Mouse (Mus musculus): ENCODE data around the gene Gm36028.
A peak's percentile ranks its signal among the peaks of the same experiment; 100 is the strongest.

DNA sequence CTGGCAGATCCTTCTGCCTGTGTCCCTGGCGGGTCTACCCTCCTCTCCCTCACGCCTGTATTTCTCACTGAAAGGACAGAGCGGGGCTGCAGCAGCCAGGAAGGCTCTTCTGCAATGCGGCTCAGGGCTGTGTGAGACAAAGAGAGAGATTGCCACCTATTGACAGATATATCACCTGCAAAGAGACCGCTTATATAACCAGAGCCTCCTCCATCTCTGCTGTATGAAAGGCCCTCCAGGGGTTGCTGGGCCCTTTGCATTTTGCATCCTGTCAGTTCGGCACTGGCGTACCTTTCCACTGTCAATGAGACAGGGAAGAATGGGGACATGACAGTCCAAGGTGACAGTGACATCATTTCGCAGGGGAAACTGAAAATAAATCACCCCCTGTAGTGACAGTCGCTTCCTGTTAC lies 48.5 kb downstream of the Gm36028 start:
- TF ChIP-seq CTCF (IDR thresholded peaks at IDR 0.05; ENCODE audit: borderline replicate concordance, insufficient read depth, low read depth, low read length): peak; percentile 64
- peak; percentile 55; the same call in 1 of the 2 replicates for TF ChIP-seq POLR2A (IDR thresholded peaks at IDR 0.05; ENCODE audit: borderline replicate concordance, insufficient read depth, low read length)
